Mouse (Mus musculus) adrenal gland, adult 18-20 months (tissue): ENCODE data around the gene Nol10. TPM values are rescaled to one million over a fixed set of nuclear protein-coding genes. Genes with fewer than 3 reads are reported as not detected.

ENCODE experiments used
- DNase-seq, 2 experiments: peaks; one replicate each; pipeline ENCODE4 v3.0.0; 2021 to 2022; ENCODE audit warnings: low spot score in 2 of 2
- long read RNA-seq, 2 experiments: library from polyadenylated mRNA; stranded (forward); transcript quantifications; one replicate each; pipeline ENCODE4 v2.0.0; 2021
- total RNA-seq, 2 experiments: library from RNA; stranded (reverse); gene quantifications; 1 replicate in 1 of 2; 2 replicates in 1 of 2; pipeline ENCODE4 v1.2.3; 2021

Gene Nol10
- 10 to 100 TPM; 16.7 to 17.8 TPM for total RNA-seq
- long read RNA-seq, experiment 1, transcript Nol10-201 (21 exons, 3,021 nt) = major isoform, 8 of 8 reads
- long read RNA-seq, experiment 1, partial matches to known transcripts = 0 of 8 reads
- long read RNA-seq, experiment 1, other reads (novel, unspliced or antisense) = 0 of 8 reads
- long read RNA-seq, experiment 2, transcript Nol10-201 (21 exons, 3,021 nt) = major isoform, 8 of 10 reads
- long read RNA-seq, experiment 2, partial matches to known transcripts = 1 of 10 reads
- long read RNA-seq, experiment 2, other reads (novel, unspliced or antisense) = 1 of 10 reads

GRCm38 (mm10) chr12:17348048-17349036 is at the start of gene Nol10:
Nol10 (plus strand) TSS chr12:17348458.
- peak; percentile 90 to 92 for DNase-seq

GRCm38 (mm10) chr12:17299902-17300301 is 48.4 kb upstream of the Nol10 start:
- DNase-seq = no peak

- peak; percentile 57 to 62 for DNase-seq
These were observed 42.8 kb upstream of the Nol10 start for GRCm38 (mm10) chr12:17305445-17305844.

- no peak for DNase-seq
These were observed 40.0 kb upstream of the Nol10 start for GRCm38 (mm10) chr12:17308246-17308645.

GRCm38 (mm10) chr12:17310852-17311839 is 37.1 kb upstream of the Nol10 start:
- DNase-seq = no peak

GRCm38 (mm10) chr12:17316096-17316495 is 32.2 kb upstream of the Nol10 start:
- DNase-seq = no peak

GRCm38 (mm10) chr12:17317970-17318369 is 30.3 kb upstream of the Nol10 start:
- no peak for DNase-seq

- DNase-seq = no peak
These were observed 29.8 kb upstream of the Nol10 start for GRCm38 (mm10) chr12:17318453-17318852.

GRCm38 (mm10) chr12:17324549-17325470 is 23.4 kb upstream of the Nol10 start:
- DNase-seq = peak; percentile 62 to 66

GRCm38 (mm10) chr12:17329259-17329658 is 19.0 kb upstream of the Nol10 start, which contains the start of gene Atp6v1c2:
Atp6v1c2 (minus strand) TSS chr12:17329359.
- no peak for DNase-seq

- no peak for DNase-seq
These were observed 14.8 kb upstream of the Nol10 start for GRCm38 (mm10) chr12:17333459-17333858.

- DNase-seq = no peak
These were observed 9.9 kb upstream of the Nol10 start for GRCm38 (mm10) chr12:17338338-17338737.

- DNase-seq = no peak
These were observed 8.9 kb upstream of the Nol10 start for GRCm38 (mm10) chr12:17339114-17339905.

- DNase-seq = no peak
These were observed 771 bp upstream of the Nol10 start for GRCm38 (mm10) chr12:17347327-17348047.

GRCm38 (mm10) chr12:17350106-17350505 is 1.8 kb downstream of the Nol10 start:
- DNase-seq = no peak

- no peak for DNase-seq
These were observed 8.6 kb downstream of the Nol10 start for GRCm38 (mm10) chr12:17356853-17357252.

- no peak for DNase-seq
These were observed 9.5 kb downstream of the Nol10 start for GRCm38 (mm10) chr12:17357795-17358194.

- no peak for DNase-seq
These were observed 10.7 kb downstream of the Nol10 start for GRCm38 (mm10) chr12:17358981-17359380.
